Mouse (Mus musculus): ENCODE results near the gene Sh3rf1. TPM values are rescaled to one million over a fixed set of nuclear protein-coding genes. Genes with fewer than 3 reads are reported as not detected.

Sh3rf1 gene
- polyA plus RNA-seq, 2 experiments = 8.8 to 12.8 TPM

- Histone ChIP-seq H3K9ac (ENCODE audit: low read depth, low read length, severe bottlenecking) (peak overlapping the region; percentile 78), H3K9me3 (ENCODE audit: control insufficient read depth, low read length) (no peaks in the 10 kb centered on the region), H3K4me2 (replicated peaks; ENCODE audit: low read depth, low read length, severe bottlenecking) (peak overlapping the region; percentile 88), H3K4me3 (replicated peaks; ENCODE audit: low read length) (peak overlapping the region; percentile 81), H3K27me3 (ENCODE audit: control insufficient read depth, insufficient read depth, low read length) (no peaks in the 10 kb centered on the region), H3K36me3 (ENCODE audit: control insufficient read depth, insufficient read depth, low read length) (peaks cover 5% of the 10 kb centered on the region; the same call in 1 of the 2 replicates), H3K4me1 (ENCODE audit: control insufficient read depth, insufficient read depth, low read length) (peaks cover 37% of the 10 kb centered on the region), H3K27ac (replicated peaks; ENCODE audit: low read depth, low read length) (peak overlapping the region; percentile 61)
- DNase-seq (ENCODE audit: low spot score) = peak; percentile 28
- TF ChIP-seq POLR2A (IDR thresholded peaks at IDR 0.05; ENCODE audit: borderline replicate concordance, extremely low read depth, insufficient read depth, insufficient read length) = no peak
- under 1% methylated on average over 21 of the region's 41 CpGs for WGBS
- peak; percentile 33 for ATAC-seq (ENCODE audit: low FRiP score, low read depth)
Observed at GRCm38 (mm10) chr8:61224380-61225092, 864 bp downstream of the Sh3rf1 start.

- Histone ChIP-seq H3K4me2 (replicated peaks; ENCODE audit: low read depth, low read length, severe bottlenecking) (peak overlapping the region; percentile 88), H3K9me3 (ENCODE audit: control insufficient read depth, low read length) (no peaks in the 10 kb centered on the region), H3K9ac (ENCODE audit: low read depth, low read length, severe bottlenecking) (peak overlapping the region; percentile 78), H3K27me3 (ENCODE audit: control insufficient read depth, insufficient read depth, low read length) (no peaks in the 10 kb centered on the region), H3K27ac (replicated peaks; ENCODE audit: low read depth, low read length) (no peak overlapping the region), H3K4me1 (ENCODE audit: control insufficient read depth, insufficient read depth, low read length) (peaks cover 37% of the 10 kb centered on the region), H3K36me3 (ENCODE audit: control insufficient read depth, insufficient read depth, low read length) (peaks cover 5% of the 10 kb centered on the region; the same call in 1 of the 2 replicates), H3K4me3 (replicated peaks; ENCODE audit: low read length) (peak overlapping the region; percentile 81)
- ATAC-seq (ENCODE audit: low FRiP score, low read depth) (no peak), DNase-seq (ENCODE audit: low spot score) (no peak)
- 56% methylated on average over 20 of the region's 20 CpGs for WGBS
- no peak for TF ChIP-seq POLR2A (IDR thresholded peaks at IDR 0.05; ENCODE audit: borderline replicate concordance, extremely low read depth, insufficient read depth, insufficient read length)
Observed at GRCm38 (mm10) chr8:61225581-61226395, 2.1 kb downstream of the Sh3rf1 start.

GRCm38 (mm10) chr8:61226632-61227031 lies 3.0 kb downstream of the Sh3rf1 start:
- Histone ChIP-seq H3K4me3 (replicated peaks; ENCODE audit: low read length) (no peak overlapping the region), H3K9ac (ENCODE audit: low read depth, low read length, severe bottlenecking) (no peak overlapping the region)
- WGBS = 71% methylated on average over 5 of the region's 5 CpGs

GRCm38 (mm10) chr8:61228678-61229077 lies 5.0 kb downstream of the Sh3rf1 start:
- DNase-seq (ENCODE audit: low spot score) = no peak
- H3K9ac ChIP-seq (ENCODE audit: low read depth, low read length, severe bottlenecking) = no peak overlapping the region

More at GRCm38 (mm10) chr8:61226632-61227031, 3.0 kb downstream of the Sh3rf1 start:
- no peak for DNase-seq (ENCODE audit: low spot score)
- no peak for TF ChIP-seq POLR2A (IDR thresholded peaks at IDR 0.05; ENCODE audit: borderline replicate concordance, extremely low read depth, insufficient read depth, insufficient read length)
- H3K27me3 ChIP-seq (ENCODE audit: control insufficient read depth, insufficient read depth, low read length) = no peaks in the 10 kb centered on the region
- H3K27ac ChIP-seq (replicated peaks; ENCODE audit: low read depth, low read length) = no peak overlapping the region
- H3K4me1 ChIP-seq (ENCODE audit: control insufficient read depth, insufficient read depth, low read length) = peaks cover 37% of the 10 kb centered on the region
- H3K9me3 ChIP-seq (ENCODE audit: control insufficient read depth, low read length) = no peaks in the 10 kb centered on the region
- no peak for ATAC-seq (ENCODE audit: low FRiP score, low read depth)
- peak overlapping the region; percentile 88 for H3K4me2 ChIP-seq (replicated peaks; ENCODE audit: low read depth, low read length, severe bottlenecking)
- peaks cover 5% of the 10 kb centered on the region; the same call in 1 of the 2 replicates for H3K36me3 ChIP-seq (ENCODE audit: control insufficient read depth, insufficient read depth, low read length)

GRCm38 (mm10) chr8:61229511-61230195 lies 6.0 kb downstream of the Sh3rf1 start:
- H3K9ac ChIP-seq (ENCODE audit: low read depth, low read length, severe bottlenecking) = no peak overlapping the region
- H3K4me2 ChIP-seq (replicated peaks; ENCODE audit: low read depth, low read length, severe bottlenecking) = peak overlapping the region; percentile 21; the same call in 1 of the 2 replicates
- peaks cover 35% of the 10 kb centered on the region for H3K4me1 ChIP-seq (ENCODE audit: control insufficient read depth, insufficient read depth, low read length)

More at GRCm38 (mm10) chr8:61228678-61229077, 5.0 kb downstream of the Sh3rf1 start:
- Histone ChIP-seq H3K27ac (replicated peaks; ENCODE audit: low read depth, low read length) (no peak overlapping the region), H3K36me3 (ENCODE audit: control insufficient read depth, insufficient read depth, low read length) (peaks cover 5% of the 10 kb centered on the region; the same call in 1 of the 2 replicates), H3K27me3 (ENCODE audit: control insufficient read depth, insufficient read depth, low read length) (no peaks in the 10 kb centered on the region), H3K9me3 (ENCODE audit: control insufficient read depth, low read length) (no peaks in the 10 kb centered on the region), H3K4me3 (replicated peaks; ENCODE audit: low read length) (no peak overlapping the region), H3K4me1 (ENCODE audit: control insufficient read depth, insufficient read depth, low read length) (peaks cover 35% of the 10 kb centered on the region), H3K4me2 (replicated peaks; ENCODE audit: low read depth, low read length, severe bottlenecking) (peak overlapping the region; percentile 6; the same call in 1 of the 2 replicates)
- ATAC-seq (ENCODE audit: low FRiP score, low read depth) = no peak
- WGBS = 67% methylated on average over 8 of the region's 8 CpGs
- TF ChIP-seq POLR2A (IDR thresholded peaks at IDR 0.05; ENCODE audit: borderline replicate concordance, extremely low read depth, insufficient read depth, insufficient read length) = no peak

More at GRCm38 (mm10) chr8:61229511-61230195, 6.0 kb downstream of the Sh3rf1 start:
- Histone ChIP-seq H3K36me3 (ENCODE audit: control insufficient read depth, insufficient read depth, low read length) (peaks cover 9% of the 10 kb centered on the region; the same call in 1 of the 2 replicates), H3K27me3 (ENCODE audit: control insufficient read depth, insufficient read depth, low read length) (no peaks in the 10 kb centered on the region), H3K9me3 (ENCODE audit: control insufficient read depth, low read length) (no peaks in the 10 kb centered on the region), H3K4me3 (replicated peaks; ENCODE audit: low read length) (no peak overlapping the region), H3K27ac (replicated peaks; ENCODE audit: low read depth, low read length) (no peak overlapping the region)
- TF ChIP-seq POLR2A (IDR thresholded peaks at IDR 0.05; ENCODE audit: borderline replicate concordance, extremely low read depth, insufficient read depth, insufficient read length) = no peak
- WGBS = 49% methylated on average over 12 of the region's 12 CpGs
- DNase-seq (ENCODE audit: low spot score) = no peak
- no peak for ATAC-seq (ENCODE audit: low FRiP score, low read depth)

Measured in limb, embryonic 14.5 days (tissue).